In genomic region chr14:41082408-41082807, GRCm38 (mm10) we compare ENCODE assay signal across 39 mouse cellular contexts. TPM values are rescaled to one million over a fixed set of nuclear protein-coding genes. Genes with fewer than 3 reads are reported as not detected.
"Had no signal": no experiment of that assay in that cellular context is flagged by ENCODE, and none has a peak within 500 bp of the region (broad histone marks: within the 10 kb centered on the region; RNA-seq: fewer than 3 reads in every experiment).

No protein-coding gene starts in this region.

- H3K27ac ChIP-seq: embryonic facial prominence, embryonic 10.5 days; embryonic facial prominence, embryonic 12.5 days; embryonic facial prominence, embryonic 13.5 days; embryonic facial prominence, embryonic 15.5 days; forebrain, embryonic 10.5 days; forebrain, embryonic 12.5 days; forebrain, embryonic 13.5 days; forebrain, embryonic 15.5 days; gastrocnemius, adult 2 months; heart, adult 2 months had no signal

- H3K27me3 ChIP-seq: embryonic facial prominence, embryonic 12.5 days; embryonic facial prominence, embryonic 13.5 days; embryonic facial prominence, embryonic 15.5 days; forebrain, embryonic 12.5 days; forebrain, embryonic 13.5 days; forebrain, embryonic 15.5 days had no signal

- DNase-seq: cerebellum, adult 9-10 months; cerebellum, adult 9-11 months; cerebellum, postnatal 10 days; cerebellum, postnatal 14 days; cerebellum, postnatal 25 days; cerebellum, postnatal 36 days; embryo, embryonic 11 days; forebrain, postnatal 0 days; gastrocnemius, adult 2 months; gastrocnemius, postnatal 10 days; gastrocnemius, postnatal 14 days; gastrocnemius, postnatal 25 days; gastrocnemius, postnatal 36 days; heart, adult 11 months; heart, adult 18-20 months; heart, adult 2 months had no signal

- H3K9ac ChIP-seq: embryonic facial prominence, embryonic 12.5 days; embryonic facial prominence, embryonic 13.5 days; embryonic facial prominence, embryonic 15.5 days; forebrain, embryonic 12.5 days; forebrain, embryonic 13.5 days; forebrain, embryonic 15.5 days; forebrain, postnatal 0 days had no signal

- H3K4me1 ChIP-seq: embryonic facial prominence, embryonic 10.5 days; embryonic facial prominence, embryonic 12.5 days; embryonic facial prominence, embryonic 13.5 days; embryonic facial prominence, embryonic 15.5 days; forebrain, embryonic 12.5 days; forebrain, embryonic 13.5 days; forebrain, embryonic 15.5 days had no signal

- H3K4me3 ChIP-seq: embryonic facial prominence, embryonic 10.5 days; embryonic facial prominence, embryonic 12.5 days; embryonic facial prominence, embryonic 13.5 days; embryonic facial prominence, embryonic 15.5 days; erythroblast, embryonic 14.5 days; forebrain, embryonic 10.5 days; forebrain, embryonic 12.5 days; forebrain, embryonic 13.5 days; forebrain, embryonic 15.5 days; gastrocnemius, adult 2 months; heart, adult 2 months had no signal

- H3K4me2 ChIP-seq: embryonic facial prominence, embryonic 12.5 days; embryonic facial prominence, embryonic 13.5 days; embryonic facial prominence, embryonic 15.5 days; forebrain, embryonic 12.5 days; forebrain, embryonic 13.5 days; forebrain, embryonic 15.5 days had no signal

- H3K9me3 ChIP-seq: embryonic facial prominence, embryonic 10.5 days; embryonic facial prominence, embryonic 12.5 days; embryonic facial prominence, embryonic 13.5 days; embryonic facial prominence, embryonic 15.5 days; forebrain, embryonic 10.5 days; forebrain, embryonic 12.5 days; forebrain, embryonic 13.5 days; forebrain, embryonic 15.5 days had no signal

- H3K36me3 ChIP-seq: embryonic facial prominence, embryonic 10.5 days; embryonic facial prominence, embryonic 12.5 days; embryonic facial prominence, embryonic 13.5 days; embryonic facial prominence, embryonic 15.5 days; forebrain, embryonic 10.5 days; forebrain, embryonic 12.5 days; forebrain, embryonic 15.5 days had no signal

RNA-seq across cellular contexts. Expression of gene Dydc1, which starts 9.7 kb away (rescaled TPM):
- total RNA-seq: common myeloid progenitor, adult 5-6 weeks; forebrain, postnatal 0 days; gastrocnemius, adult 18-20 months; gastrocnemius, adult 2 months; gastrocnemius, adult 8-10 months; gastrocnemius, postnatal 10 days; gastrocnemius, postnatal 14 days; gastrocnemius, postnatal 25 days; gastrocnemius, postnatal 36 days; gastrocnemius, postnatal 4 days; granulocyte monocyte progenitor cell, adult 5-6 weeks; heart, adult 18-20 months; heart, adult 2 months; heart, adult 8-10 months had no signal
- polyA plus RNA-seq: embryonic facial prominence, embryonic 10.5 days; embryonic facial prominence, embryonic 11.5 days; embryonic facial prominence, embryonic 12.5 days; embryonic facial prominence, embryonic 13.5 days; erythroblast, embryonic 14.5 days; forebrain, embryonic 10.5 days; forebrain, embryonic 11.5 days; forebrain, embryonic 12.5 days; forebrain, embryonic 16.5 days; frontal cortex, adult 2 months; gonadal fat pad, adult 2 months; heart, adult 2 months had no signal

RNA-seq across cellular contexts. Expression of gene Dydc2, which starts 13.4 kb away (rescaled TPM):
- total RNA-seq: common myeloid progenitor, adult 5-6 weeks; gastrocnemius, adult 18-20 months; gastrocnemius, adult 2 months; gastrocnemius, adult 8-10 months; gastrocnemius, postnatal 10 days; gastrocnemius, postnatal 14 days; gastrocnemius, postnatal 25 days; gastrocnemius, postnatal 36 days; gastrocnemius, postnatal 4 days; granulocyte monocyte progenitor cell, adult 5-6 weeks; heart, adult 18-20 months; heart, adult 2 months; heart, adult 8-10 months had no signal
- polyA plus RNA-seq: embryonic facial prominence, embryonic 10.5 days; embryonic facial prominence, embryonic 11.5 days; embryonic facial prominence, embryonic 13.5 days; erythroblast, embryonic 14.5 days; forebrain, embryonic 12.5 days; heart, adult 2 months had no signal

RNA-seq across cellular contexts. Expression of gene Mat1a, which starts 22.4 kb away (rescaled TPM):
- total RNA-seq: common myeloid progenitor, adult 5-6 weeks; forebrain, postnatal 0 days; gastrocnemius, adult 2 months; gastrocnemius, postnatal 14 days; gastrocnemius, postnatal 25 days; granulocyte monocyte progenitor cell, adult 5-6 weeks; heart, adult 18-20 months; heart, adult 2 months had no signal
- polyA plus RNA-seq: embryonic facial prominence, embryonic 10.5 days; embryonic facial prominence, embryonic 11.5 days; embryonic facial prominence, embryonic 12.5 days; embryonic facial prominence, embryonic 13.5 days; embryonic facial prominence, embryonic 15.5 days; erythroblast, embryonic 14.5 days; forebrain, embryonic 10.5 days; forebrain, embryonic 11.5 days; forebrain, embryonic 12.5 days; forebrain, embryonic 13.5 days; forebrain, embryonic 14.5 days; forebrain, embryonic 15.5 days; forebrain, embryonic 16.5 days; forebrain, postnatal 0 days had no signal

RNA-seq across cellular contexts. Expression of gene Sftpa1, which starts 49.2 kb away (rescaled TPM):
- total RNA-seq: common myeloid progenitor, adult 5-6 weeks; forebrain, postnatal 0 days; gastrocnemius, adult 18-20 months; gastrocnemius, adult 2 months; gastrocnemius, adult 8-10 months; gastrocnemius, postnatal 10 days; gastrocnemius, postnatal 14 days; gastrocnemius, postnatal 25 days; gastrocnemius, postnatal 36 days; granulocyte monocyte progenitor cell, adult 5-6 weeks; heart, adult 2 months had no signal
- polyA plus RNA-seq: cortical plate, adult 2 months; embryonic facial prominence, embryonic 10.5 days; embryonic facial prominence, embryonic 11.5 days; embryonic facial prominence, embryonic 12.5 days; embryonic facial prominence, embryonic 13.5 days; embryonic facial prominence, embryonic 14.5 days; embryonic facial prominence, embryonic 15.5 days; erythroblast, embryonic 14.5 days; forebrain, embryonic 10.5 days; forebrain, embryonic 11.5 days; forebrain, embryonic 12.5 days; forebrain, embryonic 13.5 days; forebrain, embryonic 14.5 days; forebrain, embryonic 15.5 days; forebrain, embryonic 16.5 days; forebrain, postnatal 0 days; frontal cortex, adult 2 months; gonadal fat pad, adult 2 months had no signal
